Mouse (Mus musculus) small intestine, adult 2 months (tissue): ENCODE measurements around the gene Sh3kbp1.

Source experiments
- CTCF ChIP-seq: fragments of 200-500 bp; IDR thresholded peaks from 2 replicates; pipeline ENCODE4 v1.5.1; 2012; ENCODE audit warnings: low read depth, mild to moderate bottlenecking, control low read depth, inconsistent platforms, low read length, moderate library complexity, mixed read lengths; ENCODE audit not compliant: insufficient replicate concordance, insufficient read length; ENCODE audit errors: extremely low read depth
- POLR2A ChIP-seq: fragments of 200-500 bp; IDR thresholded peaks from 2 replicates; pipeline ENCODE4 v1.6.1; 2012; ENCODE audit warnings: low read depth, mild to moderate bottlenecking, control low read depth, inconsistent platforms, low read length, moderate library complexity

DNA sequence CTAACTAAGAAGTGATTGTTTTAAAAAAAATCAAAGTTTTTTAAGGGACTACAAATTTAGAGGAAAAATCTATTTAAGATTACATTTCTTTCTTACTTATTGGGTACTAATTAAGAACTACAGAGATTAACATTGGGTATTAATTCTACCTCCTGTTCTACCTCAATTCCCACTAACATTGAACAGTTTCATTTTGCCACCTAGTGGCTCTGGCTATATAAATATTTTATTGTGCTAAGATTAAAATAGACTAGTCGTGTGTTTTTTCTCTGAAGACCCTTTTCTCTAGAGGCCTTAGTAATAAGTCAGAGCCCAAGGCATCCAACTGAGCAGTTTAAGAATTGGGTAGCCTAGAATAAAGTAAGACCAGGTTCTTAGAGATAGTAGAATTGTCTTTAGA lies 288.1 kb downstream of the Sh3kbp1 start:
- no peak for TF ChIP-seq CTCF
- no peak for TF ChIP-seq POLR2A
